Mouse (Mus musculus): ENCODE measurements around the gene Cops3. TPM values are rescaled to one million over a fixed set of nuclear protein-coding genes. Genes with fewer than 3 reads are reported as not detected.

Cops3 gene
- total and polyA plus RNA-seq, 2 experiments from 2014 or later, result 94.1 to 148 TPM

DNA sequence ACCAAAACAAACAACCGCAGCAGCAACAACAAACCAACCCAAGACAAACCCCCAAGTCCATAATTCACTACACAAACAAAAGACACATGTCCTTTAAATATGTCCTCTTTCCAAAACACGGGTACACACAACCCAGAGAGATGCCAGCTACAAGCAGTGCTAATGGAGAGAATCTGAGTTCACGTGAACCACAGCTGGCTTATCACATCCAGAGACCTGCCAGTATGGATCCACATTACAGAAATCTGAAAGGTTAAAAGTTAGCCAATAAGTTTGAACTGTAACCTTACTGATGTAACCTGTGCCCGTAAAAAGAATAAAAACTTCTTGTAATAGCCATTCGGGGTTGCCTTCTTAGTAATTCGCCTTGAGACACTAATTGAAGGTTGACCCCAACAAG lies 24.7 kb downstream of the Cops3 start:
- Histone ChIP-seq H3K4me1 (ENCODE audit: insufficient read depth, low read length) (no peaks in the 10 kb centered on the region), H3K4me3 (ENCODE audit: low read depth, low read length) (no peak overlapping the region), H3K27me3 (ENCODE audit: insufficient read depth, low read length) (no peaks in the 10 kb centered on the region), H3K9me3 (ENCODE audit: low read length) (no peaks in the 10 kb centered on the region), H3K27ac (ENCODE audit: low read depth, low read length) (no peak overlapping the region), H3K9ac (replicated peaks; ENCODE audit: low read length, poor library complexity, severe bottlenecking) (no peak overlapping the region), H3K4me2 (ENCODE audit: low read depth, low read length, poor library complexity, severe bottlenecking) (no peak overlapping the region), H3K36me3 (ENCODE audit: insufficient read depth, low read length) (peaks cover 41% of the 10 kb centered on the region; the same call in 1 of the 2 replicates)
- TF ChIP-seq CTCF (IDR thresholded peaks at IDR 0.05), result no peak
- no peak for ATAC-seq (ENCODE audit: low FRiP score)
- DNase-seq (ENCODE audit: low spot score), result no peak
- WGBS, result 95% methylated on average over 6 of the region's 6 CpGs

DNA sequence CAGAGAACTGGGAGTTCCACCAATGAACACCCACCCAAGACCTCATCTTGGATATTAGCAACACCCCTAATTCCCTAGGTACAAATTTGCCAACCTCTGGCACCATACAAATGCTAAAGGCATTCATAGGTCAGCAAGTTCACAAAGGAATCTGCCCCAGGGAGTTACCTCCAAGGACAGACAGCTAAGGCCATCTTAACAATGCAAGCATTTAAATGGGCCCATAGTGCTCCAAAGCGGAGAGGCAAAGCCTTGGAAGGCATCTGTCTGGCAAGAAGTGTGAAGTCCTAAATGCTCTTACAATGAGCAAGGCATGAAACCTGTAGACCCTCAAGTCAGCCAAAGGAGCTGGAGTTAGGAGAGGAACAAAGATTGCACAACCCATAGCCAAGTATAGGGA lies 25.3 kb downstream of the Cops3 start:
- no peaks in the 10 kb centered on the region for H3K27me3 ChIP-seq (ENCODE audit: insufficient read depth, low read length)
- ATAC-seq (ENCODE audit: low FRiP score) (no peak), DNase-seq (ENCODE audit: low spot score) (no peak)
- H3K9me3 ChIP-seq (ENCODE audit: low read length), result no peaks in the 10 kb centered on the region
- no peak overlapping the region for H3K9ac ChIP-seq (replicated peaks; ENCODE audit: low read length, poor library complexity, severe bottlenecking)
- H3K4me3 ChIP-seq (ENCODE audit: low read depth, low read length), result no peak overlapping the region
- H3K27ac ChIP-seq (ENCODE audit: low read depth, low read length), result no peak overlapping the region
- WGBS, result 70% methylated on average over 1 of the region's 1 CpGs
- H3K4me2 ChIP-seq (ENCODE audit: low read depth, low read length, poor library complexity, severe bottlenecking), result no peak overlapping the region
- no peaks in the 10 kb centered on the region for H3K4me1 ChIP-seq (ENCODE audit: insufficient read depth, low read length)
- no peak for TF ChIP-seq CTCF (IDR thresholded peaks at IDR 0.05)
- H3K36me3 ChIP-seq (ENCODE audit: insufficient read depth, low read length), result peaks cover 35% of the 10 kb centered on the region; the same call in 1 of the 2 replicates

DNA sequence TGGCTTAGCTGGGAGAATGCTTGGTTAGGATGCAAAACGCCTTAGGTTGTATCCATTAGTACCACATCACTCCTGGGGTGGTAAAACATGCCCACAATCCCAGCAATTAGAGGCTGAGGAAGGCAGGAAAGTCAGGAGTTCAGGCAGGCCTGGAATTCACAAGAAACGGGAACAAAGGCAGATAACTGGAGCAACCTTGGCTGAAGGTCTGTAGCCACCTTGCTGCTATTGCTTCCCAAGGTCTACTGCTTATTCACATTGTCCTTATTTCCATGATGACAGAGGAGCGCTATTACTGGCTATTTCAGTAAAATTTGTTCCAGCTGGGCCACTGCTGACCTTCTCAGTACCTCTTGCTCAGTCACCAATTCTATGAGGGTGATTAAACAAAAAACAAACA lies 26.4 kb downstream of the Cops3 start:
- Histone ChIP-seq H3K27ac (ENCODE audit: low read depth, low read length) (no peak overlapping the region), H3K27me3 (ENCODE audit: insufficient read depth, low read length) (no peaks in the 10 kb centered on the region), H3K4me1 (ENCODE audit: insufficient read depth, low read length) (peaks cover 8% of the 10 kb centered on the region; the same call in 1 of the 2 replicates), H3K9ac (replicated peaks; ENCODE audit: low read length, poor library complexity, severe bottlenecking) (no peak overlapping the region), H3K4me3 (ENCODE audit: low read depth, low read length) (no peak overlapping the region), H3K4me2 (ENCODE audit: low read depth, low read length, poor library complexity, severe bottlenecking) (no peak overlapping the region), H3K36me3 (ENCODE audit: insufficient read depth, low read length) (peaks cover 26% of the 10 kb centered on the region; the same call in 1 of the 2 replicates), H3K9me3 (ENCODE audit: low read length) (no peaks in the 10 kb centered on the region)
- WGBS, result 82% methylated on average over 3 of the region's 3 CpGs
- ATAC-seq (ENCODE audit: low FRiP score), result no peak
- TF ChIP-seq CTCF (IDR thresholded peaks at IDR 0.05), result no peak
- no peak for DNase-seq (ENCODE audit: low spot score)

DNA sequence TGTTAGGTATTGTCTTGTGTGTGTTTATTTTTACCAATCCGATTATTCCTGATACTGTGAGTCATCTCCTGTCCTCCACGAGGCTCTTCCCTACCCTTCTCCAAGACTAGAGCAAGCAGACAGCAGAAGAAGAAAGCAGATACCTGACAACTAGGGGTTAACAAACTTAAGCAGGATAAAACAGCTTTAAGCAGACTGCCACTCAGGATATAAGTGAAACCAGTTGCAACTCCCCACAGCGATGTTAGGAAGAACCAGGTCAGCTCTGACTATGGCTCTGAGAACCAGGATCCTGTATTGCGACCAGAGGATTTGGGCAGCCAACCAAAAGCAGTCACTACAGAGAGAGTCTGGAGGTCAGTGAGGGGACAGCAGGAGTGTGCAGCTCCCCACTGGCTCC lies 28.4 kb downstream of the Cops3 start:
- DNase-seq (ENCODE audit: low spot score) (no peak), ATAC-seq (ENCODE audit: low FRiP score) (no peak)
- Histone ChIP-seq H3K4me1 (ENCODE audit: insufficient read depth, low read length) (peaks cover 8% of the 10 kb centered on the region; the same call in 1 of the 2 replicates), H3K4me3 (ENCODE audit: low read depth, low read length) (no peak overlapping the region), H3K36me3 (ENCODE audit: insufficient read depth, low read length) (peaks cover 21% of the 10 kb centered on the region), H3K27ac (ENCODE audit: low read depth, low read length) (0 out of 2 replicates have a peak overlapping the region, but pooled peaks have one; percentile 18), H3K9ac (replicated peaks; ENCODE audit: low read length, poor library complexity, severe bottlenecking) (no peak overlapping the region), H3K9me3 (ENCODE audit: low read length) (no peaks in the 10 kb centered on the region), H3K27me3 (ENCODE audit: insufficient read depth, low read length) (no peaks in the 10 kb centered on the region), H3K4me2 (ENCODE audit: low read depth, low read length, poor library complexity, severe bottlenecking) (no peak overlapping the region)
- no peak for TF ChIP-seq CTCF (IDR thresholded peaks at IDR 0.05)
- 80% methylated on average over 4 of the region's 4 CpGs for WGBS

DNA sequence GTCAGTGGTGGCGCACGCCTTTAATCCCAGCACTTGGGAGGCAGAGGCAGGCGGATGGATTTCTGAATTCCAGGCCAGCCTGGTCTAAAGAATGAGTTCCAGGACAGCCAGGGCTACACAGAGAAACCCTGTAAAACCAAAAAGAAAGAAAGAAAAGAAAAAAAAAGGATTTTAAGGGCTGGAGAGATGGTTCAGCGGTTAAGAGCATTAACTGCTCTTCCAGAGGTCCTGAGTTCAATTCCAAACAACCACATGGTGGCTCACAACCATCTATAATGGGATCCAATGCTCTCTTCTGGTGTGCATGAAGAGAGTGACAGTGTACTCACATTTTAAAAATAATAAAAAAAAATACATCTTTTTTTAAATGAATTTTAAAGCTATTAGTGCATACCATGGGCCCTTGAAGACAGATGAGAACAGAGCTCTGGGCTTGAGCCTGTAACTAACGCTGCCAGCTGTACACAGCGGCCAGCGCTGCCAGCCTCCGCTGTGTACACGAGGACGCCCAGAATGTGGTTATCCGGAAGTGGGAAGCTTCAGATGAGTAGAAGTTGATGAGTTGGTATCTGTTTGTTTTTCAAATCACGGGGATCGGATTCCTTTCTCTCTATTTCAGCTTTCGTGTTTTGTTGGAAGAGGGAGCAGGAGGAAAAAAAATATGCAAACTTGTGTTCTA lies 29.0 kb downstream of the Cops3 start:
- H3K27ac ChIP-seq (ENCODE audit: low read depth, low read length), result peak overlapping the region; percentile 99
- peaks cover 22% of the 10 kb centered on the region for H3K36me3 ChIP-seq (ENCODE audit: insufficient read depth, low read length)
- H3K9ac ChIP-seq (replicated peaks; ENCODE audit: low read length, poor library complexity, severe bottlenecking), result peak overlapping the region; percentile 85; the same call in 1 of the 2 replicates
- H3K4me3 ChIP-seq (ENCODE audit: low read depth, low read length), result peak overlapping the region; percentile 76
- peak overlapping the region; percentile 83 for H3K4me2 ChIP-seq (ENCODE audit: low read depth, low read length, poor library complexity, severe bottlenecking)
- TF ChIP-seq CTCF (IDR thresholded peaks at IDR 0.05), result no peak
- 65% methylated on average over 14 of the region's 14 CpGs for WGBS
- ATAC-seq (ENCODE audit: low FRiP score) (no peak), DNase-seq (ENCODE audit: low spot score) (no peak)
- no peaks in the 10 kb centered on the region for H3K27me3 ChIP-seq (ENCODE audit: insufficient read depth, low read length)
- H3K4me1 ChIP-seq (ENCODE audit: insufficient read depth, low read length), result peaks cover 8% of the 10 kb centered on the region; the same call in 1 of the 2 replicates
- H3K9me3 ChIP-seq (ENCODE audit: low read length), result no peaks in the 10 kb centered on the region

DNA sequence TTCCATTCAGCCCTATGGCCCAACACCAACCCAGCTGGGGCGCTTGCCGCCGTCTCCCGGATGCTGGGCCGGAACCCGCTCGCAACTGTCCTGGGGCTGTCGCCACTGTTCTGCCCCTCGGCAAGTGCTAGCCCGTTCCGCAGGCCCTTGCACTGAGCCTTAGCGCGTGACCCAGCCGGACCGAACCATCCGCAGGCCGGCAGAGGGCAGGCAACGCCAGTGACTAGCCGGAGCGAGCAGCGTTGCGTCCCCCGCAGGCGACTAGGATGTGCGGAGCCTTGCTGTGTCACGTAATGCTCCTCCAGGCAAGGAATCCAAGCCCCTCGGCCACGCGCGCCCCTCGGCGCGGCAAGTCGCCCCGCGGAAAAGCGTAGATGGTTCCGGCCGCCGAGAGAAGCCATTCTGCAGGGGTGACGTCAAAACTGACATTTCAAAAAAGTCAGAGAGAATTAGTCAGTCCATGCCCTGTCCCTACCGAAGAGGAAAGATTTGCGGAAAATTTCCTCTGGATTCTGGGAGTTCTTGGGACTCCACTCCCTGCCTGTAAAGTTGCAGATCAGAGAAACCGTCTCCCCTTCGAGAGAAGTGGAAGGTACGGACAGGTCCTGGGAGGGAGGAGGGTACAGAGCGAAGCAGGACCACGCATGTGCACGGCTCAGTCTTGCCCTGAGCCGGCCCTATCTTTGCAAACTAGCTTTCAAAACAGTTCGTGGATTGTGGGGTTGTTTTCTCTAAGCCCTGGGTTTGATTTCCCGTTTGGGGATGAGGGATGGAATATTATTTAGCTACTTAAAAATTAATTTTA lies 29.8 kb downstream of the Cops3 start, which contains the start of gene Flcn:
Flcn (minus strand) TSS at position 347 of the 805 bp plus-strand sequence.
- Histone ChIP-seq H3K36me3 (ENCODE audit: insufficient read depth, low read length) (peaks cover 25% of the 10 kb centered on the region), H3K4me3 (ENCODE audit: low read depth, low read length) (peak within 1 kb of the TSS; percentile 76), H3K9me3 (ENCODE audit: low read length) (no peaks in the 10 kb centered on the region), H3K27me3 (ENCODE audit: insufficient read depth, low read length) (no peaks in the 10 kb centered on the region), H3K27ac (ENCODE audit: low read depth, low read length) (peak within 1 kb of the TSS; percentile 99), H3K4me1 (ENCODE audit: insufficient read depth, low read length) (peaks cover 8% of the 10 kb centered on the region; the same call in 1 of the 2 replicates), H3K4me2 (ENCODE audit: low read depth, low read length, poor library complexity, severe bottlenecking) (peak within 1 kb of the TSS; percentile 83), H3K9ac (replicated peaks; ENCODE audit: low read length, poor library complexity, severe bottlenecking) (peak within 1 kb of the TSS; percentile 85)
- ATAC-seq (ENCODE audit: low FRiP score) (peak; percentile 95), DNase-seq (ENCODE audit: low spot score) (peak; percentile 89)
- TF ChIP-seq CTCF (IDR thresholded peaks at IDR 0.05), result peak; percentile 67
- WGBS, result under 1% methylated on average over 52 of the region's 52 CpGs
